Mouse (Mus musculus): ENCODE results near the gene Lhb. TPM values are rescaled to one million over a fixed set of nuclear protein-coding genes. Genes with fewer than 3 reads are reported as not detected.

The Lhb gene
- polyA plus RNA-seq, 1 experiment from 2014 or later = not detected

GRCm38 (mm10) chr7:45419859-45420614, 583 bp upstream of the Lhb start:
- peaks cover 46% of the 10 kb centered on the region for H3K36me3 ChIP-seq
- H3K4me3 ChIP-seq = peak overlapping the region; percentile 25
- peaks cover 72% of the 10 kb centered on the region for H3K27me3 ChIP-seq (ENCODE audit: insufficient read depth, poor library complexity, severe bottlenecking)
- WGBS = 13% methylated on average over 27 of the region's 27 CpGs
- peak overlapping the region; percentile 37; the same call in 1 of the 2 replicates for H3K27ac ChIP-seq
- H3K4me1 ChIP-seq = peaks cover 33% of the 10 kb centered on the region
- DNase-seq (ENCODE audit: low spot score) = no peak
- no peaks in the 10 kb centered on the region for H3K9me3 ChIP-seq

- 88% methylated on average over 14 of the region's 14 CpGs for WGBS
- H3K27me3 ChIP-seq (ENCODE audit: insufficient read depth, poor library complexity, severe bottlenecking) = peaks cover 61% of the 10 kb centered on the region
- H3K27ac ChIP-seq = no peak overlapping the region
- no peak overlapping the region for H3K4me3 ChIP-seq
- peaks cover 24% of the 10 kb centered on the region for H3K4me1 ChIP-seq
- DNase-seq (ENCODE audit: low spot score) = no peak
- no peaks in the 10 kb centered on the region for H3K9me3 ChIP-seq
- H3K36me3 ChIP-seq = peaks cover 58% of the 10 kb centered on the region
Measured at GRCm38 (mm10) chr7:45421194-45421593, 574 bp downstream of the Lhb start.

- no peaks in the 10 kb centered on the region for H3K9me3 ChIP-seq
- H3K4me3 ChIP-seq = no peak overlapping the region
Measured at GRCm38 (mm10) chr7:45426556-45426955, 5.9 kb downstream of the Lhb start.

GRCm38 (mm10) chr7:45433835-45434202, 13.2 kb downstream of the Lhb start:
- no peaks in the 10 kb centered on the region for H3K27me3 ChIP-seq (ENCODE audit: insufficient read depth, poor library complexity, severe bottlenecking)
- peak overlapping the region; percentile 72 for H3K4me3 ChIP-seq
- H3K9me3 ChIP-seq = no peaks in the 10 kb centered on the region
- peaks cover 33% of the 10 kb centered on the region for H3K36me3 ChIP-seq
- under 1% methylated on average over 7 of the region's 7 CpGs for WGBS
- DNase-seq (ENCODE audit: low spot score) = no peak
- H3K27ac ChIP-seq = peak overlapping the region; percentile 93
- H3K4me1 ChIP-seq = peaks cover 54% of the 10 kb centered on the region

More at GRCm38 (mm10) chr7:45426556-45426955, 5.9 kb downstream of the Lhb start:
- Histone ChIP-seq H3K36me3 (peaks cover 100% of the 10 kb centered on the region), H3K27me3 (ENCODE audit: insufficient read depth, poor library complexity, severe bottlenecking) (peaks cover 7% of the 10 kb centered on the region), H3K27ac (no peak overlapping the region), H3K4me1 (peaks cover 11% of the 10 kb centered on the region; the same call in 1 of the 2 replicates)
- no peak for DNase-seq (ENCODE audit: low spot score)
- WGBS = 91% methylated on average over 8 of the region's 8 CpGs

- Histone ChIP-seq H3K27ac (peak within 1 kb of the TSS; percentile 93), H3K4me1 (peaks cover 54% of the 10 kb centered on the region), H3K4me3 (peak within 1 kb of the TSS; percentile 72), H3K27me3 (ENCODE audit: insufficient read depth, poor library complexity, severe bottlenecking) (no peaks in the 10 kb centered on the region), H3K9me3 (no peaks in the 10 kb centered on the region), H3K36me3 (peaks cover 30% of the 10 kb centered on the region)
- DNase-seq (ENCODE audit: low spot score) = peak; percentile 100
- 0% methylated on average over 45 of the region's 45 CpGs for WGBS
Measured at GRCm38 (mm10) chr7:45434203-45435015, 13.8 kb downstream of the Lhb start, which contains the start of gene Gys1. Gene Gys1, plus strand, starts transcription at chr7:45434844.

DNA sequence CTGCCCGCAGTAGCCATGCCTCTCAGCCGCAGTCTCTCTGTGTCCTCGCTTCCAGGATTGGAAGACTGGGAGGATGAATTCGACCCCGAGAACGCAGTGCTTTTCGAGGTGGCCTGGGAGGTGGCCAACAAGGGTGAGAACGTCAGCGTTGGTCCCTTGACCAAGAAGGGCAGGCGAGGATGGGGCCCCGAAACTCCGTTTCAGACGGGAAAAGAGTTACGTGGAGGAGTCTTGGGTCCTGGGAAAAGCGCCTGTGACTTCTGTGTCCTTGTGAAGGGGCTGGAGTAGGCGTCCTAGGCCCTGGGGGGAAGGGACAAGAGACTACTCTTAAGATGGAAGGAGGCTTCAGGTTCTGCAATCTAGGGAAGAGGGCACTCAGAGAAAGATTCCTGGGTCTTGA, 14.4 kb downstream of the Lhb start:
- no peaks in the 10 kb centered on the region for H3K9me3 ChIP-seq
- peaks cover 54% of the 10 kb centered on the region for H3K4me1 ChIP-seq
- H3K36me3 ChIP-seq = peaks cover 30% of the 10 kb centered on the region
- DNase-seq (ENCODE audit: low spot score) = no peak
- peak overlapping the region; percentile 93 for H3K27ac ChIP-seq
- H3K4me3 ChIP-seq = peak overlapping the region; percentile 72
- no peaks in the 10 kb centered on the region for H3K27me3 ChIP-seq (ENCODE audit: insufficient read depth, poor library complexity, severe bottlenecking)
- 3% methylated on average over 16 of the region's 16 CpGs for WGBS

GRCm38 (mm10) chr7:45436444-45436843, 15.8 kb downstream of the Lhb start:
- peak overlapping the region; percentile 72; the same call in 1 of the 2 replicates for H3K4me3 ChIP-seq
- peaks cover 44% of the 10 kb centered on the region for H3K4me1 ChIP-seq
- H3K9me3 ChIP-seq = no peaks in the 10 kb centered on the region
- no peak for DNase-seq (ENCODE audit: low spot score)
- H3K27ac ChIP-seq = no peak overlapping the region
- 92% methylated on average over 5 of the region's 5 CpGs for WGBS
- no peaks in the 10 kb centered on the region for H3K27me3 ChIP-seq (ENCODE audit: insufficient read depth, poor library complexity, severe bottlenecking)
- peaks cover 30% of the 10 kb centered on the region for H3K36me3 ChIP-seq

GRCm38 (mm10) chr7:45437046-45437445, 16.4 kb downstream of the Lhb start:
- no peak for DNase-seq (ENCODE audit: low spot score)
- no peaks in the 10 kb centered on the region for H3K27me3 ChIP-seq (ENCODE audit: insufficient read depth, poor library complexity, severe bottlenecking)
- H3K9me3 ChIP-seq = no peaks in the 10 kb centered on the region
- H3K4me1 ChIP-seq = peaks cover 43% of the 10 kb centered on the region
- H3K27ac ChIP-seq = no peak overlapping the region
- 30% methylated on average over 6 of the region's 6 CpGs for WGBS
- peaks cover 28% of the 10 kb centered on the region for H3K36me3 ChIP-seq
- H3K4me3 ChIP-seq = peak overlapping the region; percentile 31

DNA sequence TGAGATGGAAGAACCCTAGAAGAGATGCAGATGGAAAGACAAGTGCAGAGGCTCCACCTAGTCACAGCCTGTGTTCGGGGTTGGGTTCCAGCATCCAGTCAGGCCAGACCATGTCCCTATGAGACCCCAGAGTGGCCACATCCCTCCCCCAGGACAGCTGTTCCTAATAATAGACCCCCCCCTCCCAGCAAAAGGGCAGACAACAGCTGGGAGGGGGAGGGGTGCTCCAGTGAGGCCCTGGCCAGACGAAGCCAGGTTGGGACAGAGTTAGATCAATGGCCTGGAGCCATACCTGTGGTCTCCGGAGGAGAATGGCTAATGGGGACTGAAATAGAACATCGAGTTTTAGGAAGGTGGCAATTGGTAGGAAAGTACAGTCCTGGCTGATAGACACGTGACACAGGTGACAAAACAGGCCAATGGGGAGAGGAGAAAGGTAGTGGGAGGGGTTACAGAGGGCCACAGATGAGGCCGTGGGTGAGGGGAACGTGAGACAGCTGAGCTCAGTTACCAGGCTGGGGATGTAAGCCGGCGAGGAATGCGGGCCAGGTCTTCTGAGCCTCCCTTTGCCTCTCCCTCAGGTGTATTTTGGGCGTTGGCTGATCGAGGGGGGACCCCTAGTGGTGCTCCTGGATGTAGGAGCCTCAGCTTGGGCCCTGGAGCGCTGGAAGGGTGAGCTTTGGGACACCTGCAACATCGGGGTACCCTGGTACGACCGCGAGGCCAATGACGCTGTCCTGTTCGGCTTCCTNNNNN, 17.1 kb downstream of the Lhb start, which contains the start of gene Ruvbl2:
Gene Ruvbl2, minus strand, starts transcription at position 576 of the 756 bp plus-strand sequence.
- peaks cover 41% of the 10 kb centered on the region for H3K4me1 ChIP-seq
- no peaks in the 10 kb centered on the region for H3K9me3 ChIP-seq
- DNase-seq (ENCODE audit: low spot score) = no peak
- no peaks in the 10 kb centered on the region for H3K27me3 ChIP-seq (ENCODE audit: insufficient read depth, poor library complexity, severe bottlenecking)
- H3K36me3 ChIP-seq = peaks cover 32% of the 10 kb centered on the region
- H3K27ac ChIP-seq = no peak within 1 kb of the TSS
- H3K4me3 ChIP-seq = peak within 1 kb of the TSS; percentile 31
- 16% methylated on average over 19 of the region's 19 CpGs for WGBS

- DNase-seq (ENCODE audit: low spot score) = no peak
- 66% methylated on average over 22 of the region's 22 CpGs for WGBS
- no peak overlapping the region for H3K27ac ChIP-seq
- H3K27me3 ChIP-seq (ENCODE audit: insufficient read depth, poor library complexity, severe bottlenecking) = no peaks in the 10 kb centered on the region
- peaks cover 78% of the 10 kb centered on the region for H3K36me3 ChIP-seq
- H3K4me3 ChIP-seq = no peak overlapping the region
- H3K9me3 ChIP-seq = no peaks in the 10 kb centered on the region
- peaks cover 13% of the 10 kb centered on the region for H3K4me1 ChIP-seq
Measured at GRCm38 (mm10) chr7:45443526-45444420, 23.2 kb downstream of the Lhb start.

GRCm38 (mm10) chr7:45446589-45446988, 26.0 kb downstream of the Lhb start:
- H3K36me3 ChIP-seq = peaks cover 77% of the 10 kb centered on the region
- no peak for DNase-seq (ENCODE audit: low spot score)

More at GRCm38 (mm10) chr7:45446589-45446988, 26.0 kb downstream of the Lhb start:
- Histone ChIP-seq H3K4me3 (no peak overlapping the region), H3K27me3 (ENCODE audit: insufficient read depth, poor library complexity, severe bottlenecking) (no peaks in the 10 kb centered on the region), H3K4me1 (peaks cover 17% of the 10 kb centered on the region), H3K9me3 (no peaks in the 10 kb centered on the region), H3K27ac (no peak overlapping the region)
